Mouse (Mus musculus) 416B (cell line): Measurements from ENCODE around the gene Slc12a7.
A peak's percentile ranks its signal among the peaks of the same experiment; 100 is the strongest.

Experiments used
- DNase-seq: peaks from one replicate; pipeline ENCODE4 v3.0.0; 2011; ENCODE audit warnings: low read depth

Slc12a7 gene

DNA sequence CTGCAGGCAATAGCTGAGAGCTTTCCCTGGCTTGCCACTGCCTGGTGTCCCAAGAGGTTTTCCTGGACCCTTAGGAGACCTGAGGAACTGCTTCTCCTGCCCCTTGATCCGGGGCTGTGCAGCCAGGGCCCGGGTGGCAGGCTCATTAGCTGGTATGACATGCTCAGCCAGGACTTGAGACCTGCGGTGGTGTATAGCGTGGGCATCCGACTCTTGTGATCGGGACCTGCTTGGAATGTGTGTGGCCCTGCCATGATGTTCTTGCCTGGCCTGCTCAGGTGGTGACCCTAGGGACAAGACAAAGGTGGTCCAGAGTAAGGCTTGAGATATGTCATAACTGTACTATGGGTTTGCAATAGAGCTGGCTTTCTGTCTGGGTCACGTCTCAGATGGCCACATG is 88.4 kb downstream of the Slc12a7 start:
- DNase-seq = no peak

GRCm38 (mm10) chr13:73822187-73822800 is 89.4 kb downstream of the Slc12a7 start:
- peak; percentile 78 for DNase-seq

DNA sequence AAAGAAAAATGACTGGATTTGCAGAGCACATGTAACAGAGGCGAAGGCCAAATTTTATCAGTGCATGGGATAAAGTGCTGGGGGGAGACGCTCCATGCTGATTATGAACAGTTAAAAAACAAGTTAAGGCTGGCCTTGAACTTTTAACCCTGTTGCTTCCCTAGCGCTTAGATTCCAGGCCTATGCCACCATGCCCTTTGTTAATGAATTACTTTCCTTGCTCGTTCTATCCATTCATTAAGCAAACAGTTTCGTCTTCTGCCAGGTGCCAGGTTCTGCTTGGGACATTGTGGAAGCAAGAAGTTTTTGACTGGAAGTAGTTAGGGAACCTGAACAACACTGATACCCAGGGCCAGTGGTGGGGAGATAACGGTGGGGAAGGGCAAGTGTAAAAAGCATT is 90.8 kb downstream of the Slc12a7 start:
- DNase-seq = no peak

GRCm38 (mm10) chr13:73827243-73827642 is 94.3 kb downstream of the Slc12a7 start:
- no peak for DNase-seq

GRCm38 (mm10) chr13:73831486-73831885 is 98.6 kb downstream of the Slc12a7 start:
- DNase-seq = peak; percentile 52

DNA sequence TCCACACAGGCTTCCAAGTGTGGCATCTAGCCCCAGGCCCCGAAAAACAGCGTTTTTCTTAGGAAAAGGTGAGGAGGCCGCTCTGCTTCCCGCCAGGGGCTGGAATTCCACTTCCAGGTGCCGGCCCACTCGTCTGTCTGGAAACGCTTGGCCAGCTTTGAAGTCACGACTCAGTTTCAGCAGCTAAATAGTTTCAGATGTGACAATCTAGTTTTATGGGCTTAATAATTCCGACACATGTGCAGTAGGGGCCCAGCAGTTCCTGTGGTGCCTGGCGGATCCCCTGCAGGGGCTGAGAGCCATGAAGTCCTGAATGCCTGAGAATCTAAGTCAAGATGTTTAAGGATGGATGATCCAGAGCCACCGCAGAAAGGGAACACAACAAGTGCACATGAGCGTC is 100.9 kb downstream of the Slc12a7 start:
- DNase-seq = no peak

DNA sequence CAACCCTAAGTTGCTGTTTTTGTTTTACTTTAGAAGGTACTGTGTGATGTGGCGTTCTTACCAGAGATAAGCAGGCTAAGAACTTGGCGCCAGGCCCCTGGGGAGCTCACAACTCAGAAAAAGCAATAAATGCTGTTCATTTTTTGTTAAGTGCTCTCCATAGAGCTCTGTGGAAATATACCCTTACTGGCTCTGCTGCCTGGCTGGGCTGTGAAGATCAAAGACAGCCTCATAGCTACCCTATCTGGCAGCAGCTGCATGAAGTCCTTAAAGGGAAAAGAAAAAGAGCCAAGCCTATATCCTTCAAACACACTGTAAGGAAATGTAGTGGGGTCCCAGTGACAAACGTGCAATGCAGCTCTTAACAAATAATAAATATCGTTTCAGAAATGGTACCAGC is 102.9 kb downstream of the Slc12a7 start:
- no peak for DNase-seq

- DNase-seq = no peak
Measured at GRCm38 (mm10) chr13:73836491-73836890, 103.6 kb downstream of the Slc12a7 start.

- no peak for DNase-seq
Measured at GRCm38 (mm10) chr13:73837708-73838107, 104.8 kb downstream of the Slc12a7 start.

- no peak for DNase-seq
Measured at GRCm38 (mm10) chr13:73839137-73839548, 106.2 kb downstream of the Slc12a7 start.

GRCm38 (mm10) chr13:73839740-73840139 is 106.8 kb downstream of the Slc12a7 start:
- DNase-seq = no peak

GRCm38 (mm10) chr13:73842696-73843095 is 109.8 kb downstream of the Slc12a7 start:
- DNase-seq = no peak

GRCm38 (mm10) chr13:73846589-73847464 is 113.9 kb downstream of the Slc12a7 start:
- DNase-seq = no peak

GRCm38 (mm10) chr13:73847465-73847836 is 114.6 kb downstream of the Slc12a7 start, which contains the start of gene Nkd2:
Gene Nkd2 (minus strand): TSS chr13:73847631.
- DNase-seq = no peak
